Mouse (Mus musculus) G1E-ER4 (cell line): ENCODE measurements around the gene Fgf10. TPM values are rescaled to one million over a fixed set of nuclear protein-coding genes. Genes with fewer than 3 reads are reported as not detected.

Experiments used
- GATA1 ChIP-seq: IDR thresholded peaks from one replicate; pipeline ENCODE4 v1.8.0; 2012; ENCODE audit warnings: low read length, inconsistent platforms
- polyA plus RNA-seq: library from polyadenylated mRNA; stranded (reverse); fragments of >175 nt; gene quantifications from 2 replicates; pipeline ENCODE4 v1.2.3, GENCODE M21; 2012

The Fgf10 gene
- polyA plus RNA-seq, 1 experiment, result 0.02 TPM

DNA sequence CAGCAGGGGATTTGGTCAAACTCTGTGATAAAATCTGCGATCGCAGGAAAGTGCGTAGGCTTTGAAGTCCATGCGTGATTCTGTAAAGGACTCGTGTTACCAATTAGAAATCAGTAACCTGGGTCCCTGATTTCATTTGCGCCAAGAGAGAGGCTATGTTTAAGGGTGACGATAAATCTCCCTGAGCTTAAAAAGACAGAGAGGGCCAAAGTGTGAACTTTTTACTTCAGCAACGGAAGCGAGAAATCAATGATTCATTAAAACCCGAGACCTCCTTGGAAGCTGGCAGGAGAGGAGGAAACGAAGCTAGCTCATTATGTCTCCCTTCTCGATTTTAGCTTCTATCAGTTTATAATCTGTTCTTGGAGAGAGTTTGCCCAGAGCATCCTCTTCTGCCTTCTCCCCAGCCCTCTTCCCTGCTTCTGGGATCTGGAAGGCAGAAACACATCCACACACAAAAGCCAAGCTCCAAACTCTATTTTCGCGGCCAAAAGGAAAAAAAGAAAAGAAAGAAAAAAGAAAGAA lies 44.1 kb downstream of the Fgf10 start:
- no peak for TF ChIP-seq GATA1

DNA sequence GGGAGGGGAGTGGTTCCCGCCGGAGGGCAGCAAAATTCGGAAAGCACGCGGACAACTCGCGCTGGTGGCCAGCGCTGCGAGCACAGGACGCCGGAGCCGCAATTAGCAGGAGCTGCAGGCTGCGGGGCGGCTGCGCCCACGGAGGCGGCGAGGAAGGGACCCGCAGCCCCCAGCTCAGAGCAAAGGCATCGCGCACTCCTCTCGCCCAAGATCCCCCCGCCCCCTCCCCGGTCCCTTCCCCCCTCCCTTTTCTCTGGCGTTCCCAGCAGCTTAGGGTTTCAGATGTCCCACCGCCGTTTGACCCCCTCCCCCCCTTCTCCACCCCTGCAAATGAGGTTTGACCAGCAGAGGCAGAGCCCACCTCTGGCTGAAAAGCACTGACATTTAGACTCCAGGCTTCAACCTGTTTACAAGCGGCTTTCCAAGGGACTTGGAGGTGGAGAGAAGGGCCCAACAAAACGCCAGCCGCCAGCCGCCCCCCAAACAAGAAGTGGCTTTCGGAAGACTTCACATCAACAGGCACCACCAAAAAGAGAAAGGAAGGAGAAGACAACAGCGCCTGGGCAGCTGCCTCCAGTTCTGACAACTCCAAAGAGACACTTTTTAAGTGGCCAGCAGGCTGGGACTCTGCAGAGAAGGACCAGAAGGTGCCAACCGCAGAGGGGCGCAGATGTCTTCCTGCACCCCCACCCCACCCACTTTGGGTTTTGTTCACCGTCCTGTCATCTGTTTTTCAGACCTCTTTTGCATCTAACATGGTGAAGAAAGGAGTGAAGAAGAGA lies 44.9 kb downstream of the Fgf10 start:
- no peak for TF ChIP-seq GATA1

DNA sequence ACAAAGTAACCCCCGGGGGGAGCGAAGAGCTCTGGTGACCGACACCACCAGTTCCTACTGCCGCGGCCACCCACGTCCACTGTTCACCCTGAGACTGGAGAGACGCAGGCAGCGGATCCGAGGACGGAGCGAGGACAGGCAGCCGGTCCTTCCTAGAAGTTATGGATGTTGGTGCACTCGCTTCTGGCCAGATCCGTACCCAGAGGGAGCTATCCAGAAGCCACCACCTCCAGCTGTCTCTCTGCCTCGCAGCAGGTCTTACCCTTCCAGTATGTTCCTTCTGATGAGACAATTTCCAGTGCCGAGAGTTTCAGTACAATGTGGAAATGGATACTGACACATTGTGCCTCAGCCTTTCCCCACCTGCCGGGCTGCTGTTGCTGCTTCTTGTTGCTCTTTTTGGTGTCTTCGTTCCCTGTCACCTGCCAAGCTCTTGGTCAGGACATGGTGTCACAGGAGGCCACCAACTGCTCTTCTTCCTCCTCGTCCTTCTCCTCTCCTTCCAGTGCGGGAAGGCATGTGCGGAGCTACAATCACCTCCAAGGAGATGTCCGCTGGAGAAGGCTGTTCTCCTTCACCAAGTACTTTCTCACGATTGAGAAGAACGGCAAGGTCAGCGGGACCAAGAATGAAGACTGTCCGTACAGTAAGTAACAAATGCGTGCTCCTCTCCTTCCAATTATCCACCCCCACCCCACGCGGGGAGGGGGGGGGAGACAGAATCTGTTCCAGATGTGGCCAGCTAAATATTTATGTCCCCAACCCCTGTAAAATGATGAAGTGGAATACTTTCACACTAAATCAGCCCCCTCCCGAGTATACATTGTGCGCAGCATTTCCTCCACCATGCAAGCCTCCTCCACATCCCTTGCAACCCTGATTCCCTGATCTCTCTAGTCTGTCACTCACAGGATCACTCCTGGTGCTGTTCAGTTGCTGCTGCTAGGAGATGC lies 45.8 kb downstream of the Fgf10 start:
- TF ChIP-seq GATA1, result no peak

DNA sequence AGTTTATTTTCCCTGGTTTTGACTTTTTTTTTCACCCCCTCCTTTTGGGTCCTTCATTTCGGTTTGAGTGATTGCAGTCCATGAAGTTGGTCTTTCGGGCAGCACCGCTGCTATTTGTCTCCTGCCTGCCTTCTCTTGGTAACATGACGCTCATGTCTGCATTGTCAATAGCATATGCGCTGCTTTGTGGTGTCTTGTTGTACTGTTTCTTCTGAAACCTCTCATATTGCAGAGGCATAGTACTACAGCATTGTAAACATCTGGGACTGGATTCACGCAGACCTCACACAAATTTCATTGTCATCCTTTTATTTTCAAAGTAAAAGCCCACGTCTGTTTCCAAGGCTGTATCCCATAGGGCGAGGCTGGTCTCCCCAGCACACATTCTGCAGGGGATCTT lies 46.7 kb downstream of the Fgf10 start:
- TF ChIP-seq GATA1, result no peak

DNA sequence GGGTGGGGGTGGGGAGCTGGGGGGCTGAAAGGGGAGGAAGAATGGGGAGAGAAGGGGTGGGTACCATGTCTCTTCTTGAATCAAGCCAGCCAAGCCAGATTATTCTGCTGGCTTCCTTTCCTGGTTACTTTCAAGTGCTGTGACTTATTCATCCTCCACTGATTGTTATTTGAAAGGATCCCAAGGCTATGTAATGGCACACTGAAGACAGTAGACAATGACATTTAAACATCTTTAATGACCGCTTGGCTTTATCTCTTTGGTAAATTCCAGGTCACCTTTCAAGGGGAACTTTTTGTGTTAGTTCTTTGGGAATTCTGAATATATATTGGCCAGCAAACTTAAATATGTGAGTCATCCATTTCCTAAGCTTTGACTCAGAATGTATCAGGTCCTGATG lies 47.1 kb downstream of the Fgf10 start:
- no peak for TF ChIP-seq GATA1

DNA sequence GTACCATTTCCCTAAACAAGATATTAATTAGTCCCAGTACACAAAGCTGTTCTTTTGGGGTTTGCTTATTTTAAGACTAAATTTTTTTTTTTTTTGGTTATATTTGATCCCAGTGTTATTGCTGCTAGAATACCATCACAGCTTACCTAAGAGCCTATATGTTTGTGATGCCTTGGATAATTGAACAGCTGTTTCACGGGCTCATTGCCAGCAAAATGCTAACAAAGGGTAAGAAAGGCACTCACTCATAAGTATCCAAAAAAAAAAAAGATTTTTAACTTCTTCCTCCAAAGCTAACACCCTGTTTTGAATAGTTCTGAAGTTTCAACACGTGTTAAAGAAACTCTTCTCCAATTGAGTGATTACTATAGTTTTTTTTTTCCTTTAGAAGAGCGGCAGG lies 48.8 kb downstream of the Fgf10 start:
- TF ChIP-seq GATA1, result no peak

DNA sequence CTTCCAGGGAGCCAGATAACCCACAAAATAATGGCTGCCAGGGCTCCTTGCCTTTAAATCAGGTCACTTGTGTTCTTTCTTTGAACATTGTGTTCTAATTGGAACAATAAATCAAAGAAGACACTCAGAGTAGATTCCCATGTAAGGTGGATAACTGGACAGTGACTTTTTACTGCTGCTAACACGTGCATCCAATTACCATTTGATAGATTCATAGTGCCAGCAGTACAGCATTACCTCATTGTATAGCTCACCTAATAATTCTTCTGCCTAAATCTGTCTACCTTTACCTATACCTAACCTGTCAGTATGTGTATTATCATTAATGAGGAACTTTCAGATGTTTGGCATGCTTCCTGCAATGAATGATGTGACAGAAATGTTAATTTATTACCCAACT lies 52.1 kb downstream of the Fgf10 start:
- TF ChIP-seq GATA1, result no peak

DNA sequence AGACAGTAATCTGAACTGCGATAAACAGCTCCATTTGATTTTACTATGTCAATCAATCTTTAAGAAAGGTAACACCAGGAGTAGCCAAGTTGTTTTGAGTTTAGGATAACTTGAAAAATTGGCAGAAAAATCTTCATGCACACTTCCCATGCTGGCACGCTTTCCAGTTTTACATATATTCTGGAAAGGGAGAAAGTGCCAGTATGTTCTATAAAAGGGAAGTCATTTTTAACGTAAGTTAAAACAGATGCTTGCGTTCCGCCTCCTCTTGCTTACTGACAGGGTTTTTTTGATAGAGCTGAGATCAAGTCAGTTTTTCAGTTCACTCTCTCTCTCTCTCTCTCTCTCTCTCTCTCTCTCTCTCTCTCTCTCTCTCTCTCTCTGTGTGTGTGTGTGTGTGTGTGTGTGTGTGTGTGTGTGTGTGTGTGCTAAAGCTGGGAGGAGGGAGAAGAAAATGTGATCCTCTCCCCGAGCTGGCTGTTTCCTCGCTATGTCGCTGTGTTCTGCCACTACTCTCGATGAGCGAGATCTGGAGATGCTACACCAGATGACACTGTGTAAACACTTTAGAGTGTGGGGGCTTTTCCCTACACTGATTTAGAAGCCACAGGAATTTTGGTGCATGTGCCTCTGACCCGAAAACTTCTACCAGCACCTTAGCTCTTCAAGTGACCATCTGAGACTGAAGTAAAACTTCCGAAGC lies 62.4 kb downstream of the Fgf10 start:
- no peak for TF ChIP-seq GATA1

DNA sequence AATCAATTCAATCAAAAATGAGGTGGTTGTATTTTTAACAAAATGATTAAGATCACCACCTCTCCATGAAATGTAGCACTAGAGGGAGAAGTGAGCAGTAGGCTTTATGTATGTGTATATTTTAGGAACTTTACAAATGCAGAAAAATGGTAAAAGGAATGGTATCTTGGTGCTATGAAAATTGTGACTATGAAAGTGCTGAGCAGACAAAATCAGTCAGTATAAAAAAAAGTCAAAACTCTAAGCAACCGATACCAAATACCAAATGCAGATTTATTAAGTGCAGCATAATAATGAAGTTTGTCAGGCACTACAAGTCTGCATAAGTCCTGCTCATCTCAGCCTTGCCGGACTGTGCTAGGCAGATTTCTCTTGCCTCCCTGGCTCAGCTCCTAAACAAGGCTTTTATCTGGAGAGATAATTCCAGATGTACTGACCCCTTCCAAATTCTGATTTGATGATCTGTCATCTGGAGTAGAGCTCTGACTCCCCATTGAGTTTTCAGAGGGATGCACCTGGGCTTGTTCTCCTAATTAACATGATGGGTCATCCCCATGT lies 70.3 kb downstream of the Fgf10 start:
- no peak for TF ChIP-seq GATA1

DNA sequence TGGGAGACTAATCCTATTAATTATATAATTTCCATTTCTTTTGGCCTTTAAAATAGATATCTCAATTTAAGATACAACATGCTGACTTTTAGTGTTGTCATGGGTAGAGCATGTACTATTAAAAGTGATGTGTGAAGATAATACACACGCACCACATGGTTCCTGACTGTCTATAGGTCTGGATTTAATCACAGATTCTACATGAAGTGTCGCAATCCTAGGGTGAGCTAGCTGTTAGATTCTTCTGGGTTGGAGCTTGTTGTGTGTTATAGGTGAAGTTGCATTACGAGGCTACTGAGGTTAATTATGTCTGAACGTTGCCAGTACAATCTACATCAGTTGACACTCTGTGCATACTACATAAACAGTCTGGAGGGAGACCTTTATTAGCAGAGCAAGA lies 73.2 kb downstream of the Fgf10 start:
- no peak for TF ChIP-seq GATA1

DNA sequence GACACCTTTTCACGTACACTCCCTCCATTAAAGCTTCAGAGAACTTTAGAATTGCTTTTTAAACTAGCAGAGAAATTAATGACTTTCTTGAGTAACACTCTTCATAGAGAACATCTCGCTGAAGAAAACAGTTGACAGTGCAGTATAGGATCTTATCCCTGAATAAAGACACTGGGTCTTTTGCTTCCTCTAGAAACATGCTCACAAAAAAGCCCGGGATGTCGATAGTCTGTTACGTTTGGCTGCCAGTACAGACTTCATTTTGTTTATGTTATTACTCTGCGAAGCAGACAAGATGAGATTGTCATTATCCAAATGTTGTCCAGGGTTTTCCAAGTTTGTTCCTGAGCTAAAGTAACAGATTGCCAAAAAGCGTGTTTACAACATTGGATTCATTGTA lies 75.2 kb downstream of the Fgf10 start:
- TF ChIP-seq GATA1, result no peak

DNA sequence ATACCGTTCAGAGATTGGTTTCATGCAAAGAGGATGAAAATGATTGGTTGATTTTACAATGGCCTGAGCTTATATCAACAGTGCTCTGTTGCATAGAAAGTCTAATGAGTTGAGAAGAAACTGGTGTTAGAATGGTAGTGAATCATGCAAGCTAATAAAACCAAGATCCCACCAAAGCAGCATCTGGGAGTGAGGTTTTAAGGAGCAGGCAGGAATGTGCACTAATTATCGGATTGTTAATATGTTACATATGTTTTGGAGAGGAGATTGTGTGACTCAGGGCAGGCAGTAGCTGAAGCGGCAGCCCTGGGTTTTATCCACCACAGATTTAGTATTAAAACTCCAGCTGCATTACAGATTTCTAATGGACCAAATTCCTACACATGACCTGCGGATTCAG lies 76.8 kb downstream of the Fgf10 start:
- TF ChIP-seq GATA1, result no peak

DNA sequence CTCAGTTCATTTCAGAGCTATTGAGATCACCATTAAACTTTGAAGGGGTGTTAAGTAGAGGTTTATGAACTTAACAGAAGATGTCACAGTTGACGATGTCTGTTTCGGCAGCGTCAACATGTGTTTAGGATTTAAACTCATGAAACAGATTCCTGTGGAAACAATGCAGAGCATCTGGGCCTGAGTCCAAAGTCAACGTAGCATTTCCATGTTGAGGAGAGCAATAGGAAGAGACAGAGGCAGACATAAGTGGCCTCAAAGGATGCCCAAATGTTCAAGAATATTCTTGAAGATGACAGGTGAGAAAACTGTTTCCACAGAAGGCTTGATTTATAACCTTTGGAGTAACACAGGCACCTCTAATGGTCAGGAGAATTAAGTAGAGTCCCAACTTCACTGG lies 84.4 kb downstream of the Fgf10 start:
- TF ChIP-seq GATA1, result no peak

DNA sequence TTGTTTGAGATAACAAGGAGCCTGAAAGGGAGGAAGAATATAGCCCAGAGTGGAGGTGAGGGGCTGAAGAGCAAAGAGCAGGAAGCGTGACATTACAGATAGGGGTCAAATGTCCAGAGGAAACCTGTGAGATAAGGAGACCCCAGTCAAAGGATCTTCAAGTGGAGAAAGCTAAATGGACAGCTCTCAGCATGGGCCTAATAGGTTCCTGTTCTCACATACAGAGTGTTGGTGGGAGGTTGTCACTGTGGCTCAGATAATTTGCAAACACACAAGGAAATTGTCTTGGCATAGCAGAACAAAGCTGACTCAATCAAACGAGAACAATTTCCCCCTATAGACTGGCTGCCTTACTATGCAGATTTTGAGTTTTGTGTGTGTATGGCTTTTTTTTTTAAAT lies 89.4 kb downstream of the Fgf10 start:
- no peak for TF ChIP-seq GATA1

DNA sequence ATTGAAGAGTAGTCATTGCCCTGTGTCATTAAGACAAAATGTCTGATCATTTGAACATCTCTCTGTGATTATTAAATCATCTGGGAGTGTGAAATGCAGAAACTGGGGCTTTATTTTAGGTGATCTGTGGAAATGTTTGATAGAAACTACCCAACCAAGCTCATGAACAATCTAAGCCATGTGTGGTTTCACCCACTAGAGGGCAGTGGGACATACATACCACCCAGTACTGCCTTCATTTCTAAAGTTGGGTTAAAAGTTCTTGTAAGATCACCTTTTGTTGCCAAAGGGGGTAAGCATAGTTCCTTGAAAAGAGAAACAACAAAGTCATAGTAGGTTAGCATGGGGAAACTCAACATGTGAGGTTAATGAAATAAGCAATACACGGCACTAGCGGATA lies 93.4 kb downstream of the Fgf10 start:
- TF ChIP-seq GATA1, result no peak
